Mouse (Mus musculus) thymus, postnatal 0 days (tissue): ENCODE results near the gene Creb3. TPM values are rescaled to one million over a fixed set of nuclear protein-coding genes. Genes with fewer than 3 reads are reported as not detected.
A peak's percentile ranks its signal among the peaks of the same experiment; 100 is the strongest.

ENCODE experiments used
- DNase-seq: peaks from one replicate; pipeline ENCODE4 v3.0.0-alpha.2; 2015; ENCODE audit warnings: low spot score
- polyA plus RNA-seq: library from polyadenylated mRNA; unstranded; fragments of >200 nt; fragmentation: Nextera tagmentation; extraction: Ambion mirVana; gene quantifications from 2 replicates; pipeline ENCODE4 v1.2.1, GENCODE M21; 2015

Creb3 gene
- polyA plus RNA-seq, 1 experiment from 2014 or later: 61.2 TPM

- DNase-seq: no peak
Observed at GRCm38 (mm10) chr4:43558028-43558630, 4.0 kb upstream of the Creb3 start.

- peak; percentile 57 for DNase-seq
Observed at GRCm38 (mm10) chr4:43558631-43559356, 3.3 kb upstream of the Creb3 start.

GRCm38 (mm10) chr4:43559519-43560242, 2.5 kb upstream of the Creb3 start:
- no peak for DNase-seq

- DNase-seq: no peak
Observed at GRCm38 (mm10) chr4:43560243-43560611, 1.9 kb upstream of the Creb3 start.

GRCm38 (mm10) chr4:43560976-43561375, 1.2 kb upstream of the Creb3 start:
- peak; percentile 18 for DNase-seq

- DNase-seq: no peak
Observed at GRCm38 (mm10) chr4:43561436-43561996, 616 bp upstream of the Creb3 start.

GRCm38 (mm10) chr4:43562769-43563600, 853 bp downstream of the Creb3 start:
- DNase-seq: no peak

GRCm38 (mm10) chr4:43563601-43563875, 1.4 kb downstream of the Creb3 start:
- DNase-seq: no peak

GRCm38 (mm10) chr4:43564231-43564630, 2.1 kb downstream of the Creb3 start:
- no peak for DNase-seq

- no peak for DNase-seq
Observed at GRCm38 (mm10) chr4:43567140-43567539, 5.0 kb downstream of the Creb3 start.

GRCm38 (mm10) chr4:43571395-43572045, 9.4 kb downstream of the Creb3 start:
- no peak for DNase-seq

- DNase-seq: no peak
Observed at GRCm38 (mm10) chr4:43573561-43573960, 11.4 kb downstream of the Creb3 start.

GRCm38 (mm10) chr4:43575356-43575755, 13.2 kb downstream of the Creb3 start:
- no peak for DNase-seq

GRCm38 (mm10) chr4:43577237-43577881, 15.2 kb downstream of the Creb3 start:
- no peak for DNase-seq

- peak; percentile 88 for DNase-seq
Observed at GRCm38 (mm10) chr4:43578376-43579204, 16.5 kb downstream of the Creb3 start, which contains the start of the genes Rgp1 and Gba2. Rgp1 (plus strand) TSS chr4:43578715. Gba2 (minus strand) TSS chr4:43578873.

- DNase-seq: peak; percentile 23
Observed at GRCm38 (mm10) chr4:43579256-43579655, 17.1 kb downstream of the Creb3 start.

GRCm38 (mm10) chr4:43579731-43580130, 17.6 kb downstream of the Creb3 start:
- DNase-seq: no peak

GRCm38 (mm10) chr4:43580721-43581120, 18.6 kb downstream of the Creb3 start:
- no peak for DNase-seq

- no peak for DNase-seq
Observed at GRCm38 (mm10) chr4:43581381-43581780, 19.2 kb downstream of the Creb3 start.
